Mouse (Mus musculus) lung, embryonic 14.5 days (tissue): Measurements from ENCODE around the gene Mvb12a. TPM values are rescaled to one million over a fixed set of nuclear protein-coding genes. Genes with fewer than 3 reads are reported as not detected.

Experiments used
- ATAC-seq: fragments of 200-750 bp; cut with Nextera tagmentation; 2 replicates; pipeline ENCODE4 v1.8.0; 2017; ENCODE audit warnings: mild to moderate bottlenecking, moderate TSS enrichment, moderate library complexity; ENCODE audit not compliant: insufficient read depth
- DNase-seq: peaks from one replicate; pipeline ENCODE4 v3.0.0-alpha.2; 2015
- H3K27ac ChIP-seq: fragments of 300-500 bp; sonication (generic); 2 replicates; pipeline ENCODE4 v1.5.1; 2014; ENCODE audit warnings: low read depth, mild to moderate bottlenecking, moderate library complexity
- H3K27me3 ChIP-seq: fragments of 300-500 bp; sonication (generic); 2 replicates; pipeline ENCODE4 v1.6.1; 2014; ENCODE audit warnings: low read length, control low read depth; ENCODE audit not compliant: insufficient read depth
- H3K36me3 ChIP-seq: fragments of 300-500 bp; sonication (generic); 2 replicates; pipeline ENCODE4 v1.6.1; 2014; ENCODE audit warnings: control low read depth; ENCODE audit not compliant: insufficient read depth
- H3K4me1 ChIP-seq: fragments of 300-500 bp; sonication (generic); 2 replicates; pipeline ENCODE4 v1.6.1; 2014; ENCODE audit warnings: antibody characterized with exemption, control low read depth; ENCODE audit not compliant: insufficient read depth
- H3K4me2 ChIP-seq: fragments of 300-500 bp; sonication (generic); 2 replicates; pipeline ENCODE4 v1.6.1; 2014; ENCODE audit warnings: mild to moderate bottlenecking
- H3K4me3 ChIP-seq: fragments of 300-500 bp; sonication (generic); 2 replicates; pipeline ENCODE4 v1.5.1; 2014; ENCODE audit warnings: low read depth, low read length
- H3K9ac ChIP-seq: fragments of 300-500 bp; sonication (generic); 2 replicates; pipeline ENCODE4 v1.6.1; 2014
- H3K9me3 ChIP-seq: fragments of 300-500 bp; sonication (generic); 2 replicates; pipeline ENCODE4 v1.6.1; 2016; ENCODE audit warnings: low read depth, low read length, control low read depth
- CTCF ChIP-seq: IDR thresholded peaks from 2 replicates; pipeline ENCODE4 v1.5.1; 2016; ENCODE audit warnings: antibody characterized with exemption, low read depth
- WGBS: fragments of 180-500 bp; shearing (Covaris S2); extraction: QIAGEN DNeasy Blood & Tissue Kit; methylation state at CpG from one replicate; pipeline ENCODE4 v1.1.7; 2014; 5-methylcytosine and 5-hydroxymethylcytosine counted together
- polyA plus RNA-seq: library from polyadenylated mRNA; unstranded; fragments of >200 nt; fragmentation: Nextera tagmentation; extraction: Ambion mirVana; gene quantifications from 2 replicates; pipeline ENCODE4 v1.2.1, GENCODE M21; 2014

The Mvb12a gene
- polyA plus RNA-seq, 1 experiment from 2014 or later: 106 TPM

GRCm38 (mm10) chr8:71596798-71597197, 54.1 kb downstream of the Mvb12a start:
- Histone ChIP-seq H3K27ac (no peak overlapping the region), H3K36me3 (peaks cover 11% of the 10 kb centered on the region; the same call in 1 of the 2 replicates)
- no peak for ATAC-seq

GRCm38 (mm10) chr8:71597451-71597850, 54.7 kb downstream of the Mvb12a start, which contains the start of gene Fam129c:
Fam129c (plus strand) TSS chr8:71597648.
- no peak within 1 kb of the TSS for H3K4me2 ChIP-seq
- 71% methylated on average over 3 of the region's 3 CpGs for WGBS

More at GRCm38 (mm10) chr8:71596798-71597197, 54.1 kb downstream of the Mvb12a start:
- Histone ChIP-seq H3K4me2 (no peak overlapping the region), H3K27me3 (peaks cover 8% of the 10 kb centered on the region), H3K9me3 (no peaks in the 10 kb centered on the region), H3K4me3 (no peak overlapping the region), H3K9ac (no peak overlapping the region), H3K4me1 (no peaks in the 10 kb centered on the region)
- no peak for DNase-seq
- TF ChIP-seq CTCF: no peak
- 76% methylated on average over 4 of the region's 4 CpGs for WGBS

More at GRCm38 (mm10) chr8:71597451-71597850, 54.7 kb downstream of the Mvb12a start, which contains the start of gene Fam129c:
- peaks cover 11% of the 10 kb centered on the region; the same call in 1 of the 2 replicates for H3K36me3 ChIP-seq
- no peak within 1 kb of the TSS for H3K27ac ChIP-seq
- H3K4me1 ChIP-seq: 0 out of 2 replicates have a peak, but pooled peaks cover under 1% of the 10 kb centered on the region
- no peak within 1 kb of the TSS for H3K9ac ChIP-seq
- DNase-seq: no peak
- ATAC-seq: no peak
- no peak within 1 kb of the TSS for H3K4me3 ChIP-seq
- peaks cover 14% of the 10 kb centered on the region for H3K27me3 ChIP-seq
- TF ChIP-seq CTCF: no peak
- no peaks in the 10 kb centered on the region for H3K9me3 ChIP-seq

Other genes starting within 250 kb of the Mvb12a start
- gene Use1, start 176.1 kb upstream of the Mvb12a start, polyA plus RNA-seq: 83.2 and 85.6 TPM in 2 replicates
- 4.0 and 5.0 TPM in 2 replicates for gene Ocel1, start 171.6 kb upstream of the Mvb12a start, polyA plus RNA-seq
- 94.7 and 102 TPM in 2 replicates for gene Nr2f6, start 161.0 kb upstream of the Mvb12a start, polyA plus RNA-seq
- 20.5 and 20.6 TPM in 2 replicates for gene Ushbp1, start 147.1 kb upstream of the Mvb12a start, polyA plus RNA-seq
- gene Babam1, start 146.1 kb upstream of the Mvb12a start, polyA plus RNA-seq: 108 and 114 TPM in 2 replicates
- 32.2 and 38.0 TPM in 2 replicates for gene Ankle1, start 136.9 kb upstream of the Mvb12a start, polyA plus RNA-seq
- 36.6 and 47.8 TPM in 2 replicates for gene Abhd8, start 79.3 kb upstream of the Mvb12a start, polyA plus RNA-seq
- 134 and 135 TPM in 2 replicates for gene Mrpl34, start 78.0 kb upstream of the Mvb12a start, polyA plus RNA-seq
- 101 and 111 TPM in 2 replicates for gene Dda1, start 73.7 kb upstream of the Mvb12a start, polyA plus RNA-seq
- 2.4 and 3.1 TPM in 2 replicates for gene Ano8, start 57.0 kb upstream of the Mvb12a start, polyA plus RNA-seq
- 7.6 and 9.6 TPM in 2 replicates for gene Gtpbp3, start 54.8 kb upstream of the Mvb12a start, polyA plus RNA-seq
- 123 and 135 TPM in 2 replicates for gene Plvap, start 31.2 kb upstream of the Mvb12a start, polyA plus RNA-seq
- 1.0 TPM in 2 replicates for gene Ccdc194, start 17.2 kb upstream of the Mvb12a start, polyA plus RNA-seq
- gene Bst2, start 5.5 kb upstream of the Mvb12a start, polyA plus RNA-seq: 15.0 and 16.6 TPM in 2 replicates
- gene Tmem221, start 15.9 kb downstream of the Mvb12a start, polyA plus RNA-seq: 1.9 and 3.2 TPM in 2 replicates
- gene Nxnl1, start 23.7 kb downstream of the Mvb12a start, polyA plus RNA-seq: 0.07 TPM in 1 of 2 replicates, not detected in the other
- 18.5 and 19.9 TPM in 2 replicates for gene Slc27a1, start 26.0 kb downstream of the Mvb12a start, polyA plus RNA-seq
- gene Pgls, start 49.3 kb downstream of the Mvb12a start, polyA plus RNA-seq: 251 and 253 TPM in 2 replicates
- 2.4 and 4.6 TPM in 2 replicates for gene Fam129c, start 54.7 kb downstream of the Mvb12a start, polyA plus RNA-seq
- gene Colgalt1, start 68.1 kb downstream of the Mvb12a start, polyA plus RNA-seq: 87.5 and 90.5 TPM in 2 replicates
- gene Unc13a, start 128.8 kb downstream of the Mvb12a start, polyA plus RNA-seq: 0.46 and 0.64 TPM in 2 replicates
- gene Jak3, start 133.4 kb downstream of the Mvb12a start, polyA plus RNA-seq: 7.2 and 7.8 TPM in 2 replicates
- 0.87 and 1.0 TPM in 2 replicates for gene Insl3, start 146.3 kb downstream of the Mvb12a start, polyA plus RNA-seq
- 2.1 and 2.3 TPM in 2 replicates for gene B3gnt3, start 158.9 kb downstream of the Mvb12a start, polyA plus RNA-seq
- gene Fcho1, start 182.8 kb downstream of the Mvb12a start, polyA plus RNA-seq: 3.9 and 4.5 TPM in 2 replicates